Mouse (Mus musculus) midbrain, embryonic 13.5 days (tissue): ENCODE results near the gene Tex48. TPM values are rescaled to one million over a fixed set of nuclear protein-coding genes. Genes with fewer than 3 reads are reported as not detected.

Experiments used
- ATAC-seq: fragments of 200-750 bp; cut with Nextera tagmentation; 2 replicates; pipeline ENCODE4 v1.8.0; 2017; ENCODE audit warnings: mild to moderate bottlenecking, moderate TSS enrichment, moderate library complexity
- H3K27ac ChIP-seq: fragments of 300-500 bp; sonication (generic); 2 replicates; pipeline ENCODE4 v1.5.1; 2015; ENCODE audit warnings: inconsistent platforms, mild to moderate bottlenecking, moderate library complexity
- H3K27me3 ChIP-seq: fragments of 300-500 bp; sonication (generic); 2 replicates; pipeline ENCODE4 v1.6.1; 2015; ENCODE audit warnings: mild to moderate bottlenecking, inconsistent platforms
- H3K36me3 ChIP-seq: fragments of 300-500 bp; sonication (generic); 2 replicates; pipeline ENCODE4 v1.6.1; 2015; ENCODE audit warnings: mild to moderate bottlenecking, inconsistent platforms
- H3K4me1 ChIP-seq: fragments of 300-500 bp; sonication (generic); replicated peaks from 2 replicates; pipeline ENCODE4 v1.6.1; 2015; ENCODE audit warnings: inconsistent platforms
- H3K4me2 ChIP-seq: fragments of 300-500 bp; sonication (generic); replicated peaks from 2 replicates; pipeline ENCODE4 v1.6.1; 2015; ENCODE audit warnings: moderate library complexity, mild to moderate bottlenecking, inconsistent platforms
- H3K4me3 ChIP-seq: fragments of 300-500 bp; sonication (generic); replicated peaks from 2 replicates; pipeline ENCODE4 v1.5.1; 2015; ENCODE audit warnings: mild to moderate bottlenecking, inconsistent platforms
- H3K9ac ChIP-seq: fragments of 300-500 bp; sonication (generic); replicated peaks from 2 replicates; pipeline ENCODE4 v1.6.1; 2015; ENCODE audit warnings: mild to moderate bottlenecking, inconsistent platforms
- H3K9me3 ChIP-seq: fragments of 300-500 bp; sonication (generic); 2 replicates; pipeline ENCODE4 v1.6.1; 2016; ENCODE audit warnings: mild to moderate bottlenecking, inconsistent platforms
- WGBS: fragments of 180-500 bp; shearing (Covaris S2); methylation state at CpG from one replicate; pipeline ENCODE4 v1.1.7; 2015; 5-methylcytosine and 5-hydroxymethylcytosine counted together
- polyA plus RNA-seq: library from polyadenylated mRNA; unstranded; fragments of >200 nt; fragmentation: Nextera tagmentation; extraction: Ambion mirVana; gene quantifications from 2 replicates; pipeline ENCODE4 v1.2.1, GENCODE M21; 2015

The Tex48 gene
- polyA plus RNA-seq = not detected in 2 replicates

DNA sequence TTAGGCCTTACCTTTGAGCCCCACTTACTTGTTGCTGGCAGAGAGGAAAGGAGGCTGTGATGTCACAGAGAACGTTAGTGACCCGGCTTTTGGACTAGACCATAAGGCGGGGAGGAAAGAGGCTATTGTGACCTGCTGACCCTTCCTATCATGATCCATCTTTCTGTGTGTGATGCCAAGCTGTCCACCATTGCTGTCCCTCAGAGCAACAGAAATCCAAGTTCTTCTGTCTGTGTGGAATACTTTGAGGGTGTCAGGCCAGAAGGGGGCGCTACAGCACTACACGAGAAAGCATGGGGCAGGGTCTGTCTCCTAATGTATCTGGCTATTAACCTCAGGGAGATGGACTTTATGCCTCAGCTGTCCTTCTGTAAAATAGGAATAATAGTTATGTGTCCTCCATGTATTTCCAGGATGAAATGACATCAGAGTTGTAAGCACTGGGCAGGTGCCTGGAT lies at the start of gene Tex48:
Gene Tex48, minus strand, starts transcription at position 51 of the 458 bp plus-strand sequence.
- 56% methylated on average over 5 of the region's 5 CpGs for WGBS
- H3K9ac ChIP-seq = no peak within 1 kb of the TSS
- no peak within 1 kb of the TSS for H3K27ac ChIP-seq
- H3K4me2 ChIP-seq = no peak within 1 kb of the TSS
- H3K4me1 ChIP-seq = no peaks in the 10 kb centered on the region
- no peaks in the 10 kb centered on the region for H3K36me3 ChIP-seq
- no peak for ATAC-seq
- H3K27me3 ChIP-seq = no peaks in the 10 kb centered on the region
- H3K9me3 ChIP-seq = no peaks in the 10 kb centered on the region
- no peak within 1 kb of the TSS for H3K4me3 ChIP-seq

DNA sequence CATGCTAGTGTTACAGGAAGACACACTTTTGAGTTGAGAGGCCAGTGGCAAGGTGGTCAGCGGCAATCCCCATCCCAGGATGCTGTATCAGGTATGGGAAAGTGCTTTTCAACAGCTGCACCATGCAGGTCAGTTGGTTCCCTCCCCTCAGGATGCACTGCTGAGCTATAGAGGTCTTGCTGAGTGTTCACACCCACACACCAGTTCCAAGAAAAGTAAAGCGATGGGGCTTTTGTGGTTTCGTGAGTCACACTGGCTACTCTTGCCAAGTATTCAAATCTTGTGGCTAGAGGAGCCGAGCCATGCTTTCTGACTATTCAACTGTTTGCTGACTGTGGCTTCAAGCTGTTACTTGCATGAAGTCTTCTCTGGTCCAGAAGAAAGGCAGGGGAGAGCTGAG lies 46.0 kb upstream of the Tex48 start:
- Histone ChIP-seq H3K27ac (no peak overlapping the region), H3K9ac (no peak overlapping the region), H3K36me3 (no peaks in the 10 kb centered on the region), H3K4me2 (no peak overlapping the region), H3K27me3 (no peaks in the 10 kb centered on the region), H3K4me1 (no peaks in the 10 kb centered on the region), H3K9me3 (no peaks in the 10 kb centered on the region), H3K4me3 (no peak overlapping the region)
- no peak for ATAC-seq
- WGBS = 82% methylated on average over 4 of the region's 4 CpGs

DNA sequence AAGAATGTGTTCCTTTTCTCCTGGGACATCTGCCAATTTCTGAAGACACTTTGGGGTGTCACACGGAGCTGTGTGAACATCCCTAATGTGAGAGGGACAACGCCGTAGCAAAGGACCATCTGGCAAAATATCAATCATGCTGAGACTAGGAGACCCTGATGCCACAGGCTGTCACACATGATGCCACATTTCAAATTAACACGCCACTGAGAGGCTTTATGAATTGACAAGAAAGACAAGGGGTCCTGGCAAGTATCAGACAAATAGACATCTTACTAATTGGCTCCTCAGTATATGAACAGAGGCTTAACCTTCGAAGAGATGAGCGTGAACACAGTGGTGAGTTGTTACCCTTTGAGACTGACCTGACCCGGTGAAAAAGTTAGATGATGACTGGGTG lies 43.5 kb upstream of the Tex48 start:
- 70% methylated on average over 7 of the region's 7 CpGs for WGBS
- no peak for ATAC-seq
- Histone ChIP-seq H3K4me1 (no peaks in the 10 kb centered on the region), H3K9me3 (no peaks in the 10 kb centered on the region), H3K4me3 (no peak overlapping the region), H3K36me3 (no peaks in the 10 kb centered on the region), H3K27me3 (no peaks in the 10 kb centered on the region), H3K4me2 (no peak overlapping the region), H3K27ac (no peak overlapping the region), H3K9ac (no peak overlapping the region)

DNA sequence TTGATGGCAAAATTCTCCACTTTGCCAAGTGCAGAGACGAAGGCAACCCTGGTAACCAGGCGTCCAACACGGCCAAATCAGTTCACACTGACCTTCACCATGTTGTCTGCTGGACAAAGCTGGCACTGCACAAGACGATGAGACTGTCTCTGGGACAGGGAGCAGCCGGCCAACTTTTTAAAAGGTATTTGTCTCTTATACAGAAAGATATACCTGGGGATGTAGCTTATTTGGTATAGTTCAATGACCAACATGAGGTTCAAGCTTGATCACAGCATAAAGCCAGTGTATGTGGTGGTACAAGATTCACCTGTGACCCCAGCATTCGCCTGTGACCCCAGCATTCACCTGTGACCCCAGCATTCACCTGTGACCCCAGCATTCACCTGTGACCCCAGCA lies 41.1 kb upstream of the Tex48 start, which contains the start of gene Gm11214:
Gene Gm11214, minus strand, starts transcription at position 101 of the 400 bp plus-strand sequence.
- Histone ChIP-seq H3K36me3 (no peaks in the 10 kb centered on the region), H3K4me3 (no peak within 1 kb of the TSS), H3K4me1 (no peaks in the 10 kb centered on the region), H3K27me3 (no peaks in the 10 kb centered on the region), H3K27ac (no peak within 1 kb of the TSS), H3K9ac (no peak within 1 kb of the TSS), H3K4me2 (no peak within 1 kb of the TSS), H3K9me3 (no peaks in the 10 kb centered on the region)
- no peak for ATAC-seq
- 88% methylated on average over 6 of the region's 6 CpGs for WGBS

DNA sequence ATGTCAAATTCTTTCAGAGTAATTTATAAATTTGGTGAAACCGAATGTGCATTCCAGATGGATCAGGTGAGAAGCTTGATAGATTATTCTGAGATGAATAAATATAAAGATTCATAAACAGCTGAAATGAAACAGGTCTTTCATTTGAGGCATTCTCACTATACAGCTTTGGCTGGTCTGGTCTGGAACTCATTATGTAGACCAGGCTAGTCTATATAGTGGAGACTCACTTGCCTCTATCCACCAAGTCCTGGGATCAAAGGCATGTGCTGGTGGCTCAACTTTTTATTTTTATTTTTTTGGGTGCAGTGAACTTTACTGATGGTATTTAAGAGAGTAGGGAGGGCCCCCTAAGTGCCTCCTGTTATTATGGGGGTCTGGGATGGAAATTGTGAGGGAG lies 39.6 kb upstream of the Tex48 start:
- H3K9ac ChIP-seq = no peak overlapping the region
- no peaks in the 10 kb centered on the region for H3K4me1 ChIP-seq
- no peak overlapping the region for H3K27ac ChIP-seq
- H3K36me3 ChIP-seq = no peaks in the 10 kb centered on the region
- no peaks in the 10 kb centered on the region for H3K27me3 ChIP-seq
- WGBS = 32% methylated on average over 1 of the region's 1 CpGs
- H3K4me2 ChIP-seq = no peak overlapping the region
- no peak for ATAC-seq
- H3K4me3 ChIP-seq = no peak overlapping the region
- no peaks in the 10 kb centered on the region for H3K9me3 ChIP-seq

DNA sequence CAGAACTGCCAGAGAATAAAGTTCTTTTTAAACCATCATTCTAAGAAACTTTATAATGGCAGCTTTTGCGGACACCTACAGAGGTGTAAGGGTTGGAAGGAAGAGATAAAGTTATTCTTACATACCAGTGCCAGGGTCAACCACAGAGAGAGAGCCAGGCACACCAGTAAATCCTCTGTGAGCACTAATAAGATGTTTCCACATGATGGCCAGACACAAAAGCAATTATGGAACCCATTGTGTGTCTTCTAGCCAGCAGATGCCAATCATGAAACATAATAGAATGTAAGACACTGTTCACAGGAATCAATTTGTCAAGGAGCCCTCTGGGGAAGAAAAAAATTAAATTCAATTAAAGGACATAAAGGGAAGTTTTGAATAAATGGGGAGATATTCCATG lies 39.2 kb upstream of the Tex48 start:
- WGBS = 43% methylated on average over 1 of the region's 1 CpGs
- Histone ChIP-seq H3K4me1 (no peaks in the 10 kb centered on the region), H3K27me3 (no peaks in the 10 kb centered on the region), H3K4me3 (no peak overlapping the region), H3K36me3 (no peaks in the 10 kb centered on the region), H3K9ac (no peak overlapping the region), H3K4me2 (no peak overlapping the region), H3K9me3 (no peaks in the 10 kb centered on the region), H3K27ac (no peak overlapping the region)
- ATAC-seq = 0 out of 2 replicates have a peak, but pooled peaks have one; percentile 43

DNA sequence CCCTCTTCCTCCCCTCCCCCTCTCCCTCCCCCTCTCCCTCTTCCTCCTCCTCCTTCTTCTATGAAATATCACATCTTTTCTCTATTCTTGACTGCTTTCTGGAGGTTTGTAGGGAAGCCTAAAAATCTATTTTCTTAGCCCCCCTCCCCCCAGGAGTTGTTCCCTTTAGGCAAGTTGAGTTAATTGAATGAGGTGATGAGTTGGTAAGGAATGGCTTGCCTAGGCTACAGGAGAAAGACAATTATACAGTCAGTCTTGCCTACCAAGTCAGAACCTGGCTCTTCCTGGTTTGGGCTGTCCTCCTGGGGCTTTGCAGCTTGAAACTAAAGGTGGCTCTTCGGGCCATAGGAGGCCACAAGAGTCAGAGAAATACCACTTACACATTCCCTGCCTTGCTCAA lies 37.5 kb upstream of the Tex48 start:
- no peaks in the 10 kb centered on the region for H3K9me3 ChIP-seq
- no peak overlapping the region for H3K9ac ChIP-seq
- no peak overlapping the region for H3K4me2 ChIP-seq
- H3K36me3 ChIP-seq = no peaks in the 10 kb centered on the region
- H3K4me3 ChIP-seq = no peak overlapping the region
- no peaks in the 10 kb centered on the region for H3K27me3 ChIP-seq
- no peak overlapping the region for H3K27ac ChIP-seq
- 87% methylated on average over 1 of the region's 1 CpGs for WGBS
- no peaks in the 10 kb centered on the region for H3K4me1 ChIP-seq
- ATAC-seq = no peak

DNA sequence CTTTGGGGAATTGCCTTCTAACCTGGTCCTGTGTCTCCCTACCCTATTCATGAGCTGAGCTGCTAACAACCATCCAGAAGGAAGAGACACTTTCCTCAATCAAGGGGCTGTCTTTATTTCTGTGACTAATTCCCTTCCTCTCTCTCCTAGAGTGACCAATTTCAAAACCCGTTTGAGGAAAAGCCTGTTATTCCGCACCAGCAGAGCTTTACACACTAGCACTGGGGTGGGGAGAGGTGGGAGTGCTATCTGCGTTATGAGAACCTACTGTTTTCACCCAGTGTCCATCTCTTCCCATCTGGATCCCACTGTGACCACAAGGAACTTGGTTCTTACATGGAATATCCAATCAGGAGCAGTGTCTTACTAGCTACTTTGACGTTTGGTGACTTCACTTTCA lies 36.9 kb upstream of the Tex48 start:
- no peak for ATAC-seq
- Histone ChIP-seq H3K27ac (no peak overlapping the region), H3K9me3 (no peaks in the 10 kb centered on the region), H3K4me1 (no peaks in the 10 kb centered on the region), H3K4me3 (no peak overlapping the region), H3K9ac (no peak overlapping the region), H3K36me3 (no peaks in the 10 kb centered on the region), H3K4me2 (no peak overlapping the region), H3K27me3 (no peaks in the 10 kb centered on the region)
- 27% methylated on average over 4 of the region's 4 CpGs for WGBS

DNA sequence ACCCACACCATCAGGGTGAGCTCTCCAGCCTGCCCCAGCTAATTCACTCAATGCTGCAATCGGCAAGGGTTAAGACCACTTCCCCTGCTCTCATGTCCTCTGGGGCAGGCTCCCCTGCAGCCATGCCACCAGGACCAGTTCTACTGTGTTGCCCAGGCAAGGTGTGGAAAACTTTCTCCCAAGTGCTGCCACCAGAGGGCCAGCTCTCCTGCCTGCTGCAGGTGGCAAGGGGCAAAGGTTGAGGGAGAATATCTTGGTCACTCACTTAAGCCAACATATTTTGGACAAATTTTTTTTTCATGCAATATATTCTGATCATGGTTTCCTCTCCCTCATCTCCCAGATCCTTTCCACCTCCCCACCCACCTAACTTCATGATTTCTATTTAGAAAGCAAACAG lies 32.2 kb upstream of the Tex48 start:
- H3K36me3 ChIP-seq = no peaks in the 10 kb centered on the region
- H3K4me3 ChIP-seq = no peak overlapping the region
- H3K9me3 ChIP-seq = no peaks in the 10 kb centered on the region
- H3K9ac ChIP-seq = no peak overlapping the region
- no peak for ATAC-seq
- no peaks in the 10 kb centered on the region for H3K4me1 ChIP-seq
- H3K27me3 ChIP-seq = no peaks in the 10 kb centered on the region
- H3K4me2 ChIP-seq = no peak overlapping the region
- WGBS = 83% methylated on average over 1 of the region's 1 CpGs
- no peak overlapping the region for H3K27ac ChIP-seq

DNA sequence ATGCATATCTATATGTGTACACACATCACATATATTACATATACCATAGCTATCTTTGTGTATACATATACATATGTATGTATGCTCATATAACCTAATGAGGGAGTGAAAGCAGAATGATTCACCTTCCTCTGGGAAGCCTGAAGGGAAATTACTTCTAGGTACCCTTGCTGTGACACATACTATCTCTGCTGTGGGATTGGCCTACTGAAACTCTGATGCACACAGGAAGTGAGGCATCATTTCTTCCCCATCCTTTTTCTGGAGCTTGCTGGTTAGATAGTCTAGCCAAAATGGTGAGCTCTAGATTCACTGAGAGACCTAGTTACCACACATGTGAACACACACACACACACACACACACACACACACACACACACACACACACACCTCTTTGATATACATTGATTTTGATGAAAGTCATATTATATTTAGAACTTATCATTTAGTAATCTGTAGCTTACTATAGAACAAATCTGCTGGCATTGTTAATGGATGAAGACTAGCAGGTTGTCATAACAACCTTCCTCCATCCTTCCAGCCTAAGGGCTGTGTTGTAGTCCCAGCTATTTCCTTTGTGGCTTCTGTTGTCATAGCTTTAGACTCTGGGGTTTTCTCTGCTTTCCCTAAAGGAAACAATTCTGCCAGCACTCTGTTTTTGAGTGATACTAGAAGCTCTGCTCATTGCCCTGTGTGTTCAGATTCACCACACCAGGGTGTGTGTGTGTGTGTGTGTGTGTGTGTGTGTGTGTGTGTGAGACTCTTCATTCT lies 21.9 kb upstream of the Tex48 start:
- Histone ChIP-seq H3K27me3 (no peaks in the 10 kb centered on the region), H3K9ac (no peak overlapping the region), H3K4me2 (no peak overlapping the region), H3K4me3 (no peak overlapping the region), H3K9me3 (no peaks in the 10 kb centered on the region), H3K27ac (no peak overlapping the region), H3K36me3 (no peaks in the 10 kb centered on the region), H3K4me1 (no peaks in the 10 kb centered on the region)
- no peak for ATAC-seq

DNA sequence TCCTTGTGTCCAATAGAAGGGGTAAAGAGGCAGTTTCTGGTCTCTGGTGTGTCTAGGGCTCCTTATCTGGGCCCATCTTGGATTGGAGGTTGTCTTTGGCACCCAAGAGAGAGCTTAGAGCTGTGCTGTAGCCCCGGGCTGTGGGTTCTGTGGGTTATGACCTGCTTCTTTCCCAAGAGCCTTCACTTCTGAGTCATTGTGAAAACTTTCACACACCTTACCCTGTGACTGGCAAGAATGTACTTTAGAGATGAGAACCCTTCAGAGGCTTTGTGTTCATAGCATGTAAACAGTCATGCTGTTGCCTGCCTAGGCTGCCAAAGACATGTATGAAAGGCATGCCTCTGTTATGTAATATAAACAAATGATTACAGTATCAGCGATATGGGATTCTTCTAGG lies 17.6 kb upstream of the Tex48 start:
- no peak overlapping the region for H3K4me3 ChIP-seq
- 82% methylated on average over 2 of the region's 2 CpGs for WGBS
- H3K36me3 ChIP-seq = no peaks in the 10 kb centered on the region
- no peak overlapping the region for H3K4me2 ChIP-seq
- H3K27ac ChIP-seq = no peak overlapping the region
- H3K9me3 ChIP-seq = no peaks in the 10 kb centered on the region
- H3K9ac ChIP-seq = no peak overlapping the region
- no peak for ATAC-seq
- H3K4me1 ChIP-seq = no peaks in the 10 kb centered on the region
- no peaks in the 10 kb centered on the region for H3K27me3 ChIP-seq

DNA sequence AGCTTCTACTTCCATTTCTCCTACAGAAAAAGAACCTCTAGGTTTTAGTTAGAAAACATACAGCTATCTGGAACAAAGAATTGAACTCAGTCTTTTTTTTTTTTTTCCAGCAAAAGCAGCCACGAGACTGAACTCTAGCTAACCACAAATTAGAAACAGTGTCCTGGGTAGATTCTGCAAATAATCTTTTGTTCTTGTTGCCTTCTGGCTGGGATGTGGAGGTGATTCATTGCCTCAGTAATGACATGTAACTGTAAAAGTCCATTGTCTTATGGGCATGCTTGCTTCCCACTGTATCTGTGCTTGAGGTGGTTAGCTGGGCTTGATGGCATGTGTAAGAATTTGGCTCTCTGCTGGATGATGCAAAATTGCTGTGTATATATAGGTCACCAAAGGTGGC lies 16.4 kb upstream of the Tex48 start:
- Histone ChIP-seq H3K36me3 (no peaks in the 10 kb centered on the region), H3K4me2 (no peak overlapping the region), H3K9me3 (no peaks in the 10 kb centered on the region), H3K27ac (no peak overlapping the region), H3K4me3 (no peak overlapping the region), H3K27me3 (no peaks in the 10 kb centered on the region), H3K9ac (no peak overlapping the region), H3K4me1 (no peaks in the 10 kb centered on the region)
- no peak for ATAC-seq
- WGBS = 80% methylated on average over 1 of the region's 1 CpGs

DNA sequence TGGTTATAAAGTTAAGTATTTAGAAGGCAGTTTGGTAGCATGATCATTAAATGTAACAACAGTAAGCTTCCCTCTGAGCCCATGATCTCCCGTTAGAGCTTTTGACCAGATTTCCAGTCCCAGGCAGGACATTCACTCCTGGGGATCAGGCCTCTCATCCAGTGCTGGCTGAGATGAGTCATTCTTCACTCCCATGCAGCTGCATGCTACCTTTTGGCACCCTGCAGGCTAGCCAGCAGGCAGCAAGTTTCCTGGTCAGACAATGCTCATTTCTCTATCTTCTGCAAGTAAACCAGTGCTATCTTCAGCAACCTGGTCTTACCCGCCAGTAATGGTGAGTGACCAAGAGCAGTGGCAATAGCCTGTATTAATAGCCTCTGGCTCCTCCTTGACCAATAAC lies 11.0 kb upstream of the Tex48 start:
- 91% methylated on average over 2 of the region's 2 CpGs for WGBS
- no peak for ATAC-seq
- H3K4me3 ChIP-seq = no peak overlapping the region

More for the DNA sequence above, 11.0 kb upstream of the Tex48 start:
- no peak overlapping the region for H3K9ac ChIP-seq
- H3K36me3 ChIP-seq = no peaks in the 10 kb centered on the region
- H3K9me3 ChIP-seq = no peaks in the 10 kb centered on the region
- no peaks in the 10 kb centered on the region for H3K4me1 ChIP-seq
- no peak overlapping the region for H3K4me2 ChIP-seq
- H3K27ac ChIP-seq = no peak overlapping the region
- H3K27me3 ChIP-seq = no peaks in the 10 kb centered on the region
